Mouse (Mus musculus) CH12.LX (cell line): ENCODE measurements at regions not wholly inside any gene's neighbourhood (a gene's known extent, or its start where the extent isn't known, plus 50 kb on each side); places are given as distances from the start of the nearest gene placed in this dataset.

Experiments used
- DNase-seq: peaks from one replicate; pipeline ENCODE4 v3.0.0-alpha.2; 2013; ENCODE audit errors: extremely low read depth
- H3K27ac ChIP-seq: 2 replicates; pipeline ENCODE4 v1.5.1; 2012; ENCODE audit warnings: low read depth, mild to moderate bottlenecking, control low read depth, moderate library complexity; ENCODE audit not compliant: insufficient read depth
- H3K27me3 ChIP-seq: replicated peaks from 2 replicates; pipeline ENCODE3; 2012; ENCODE audit warnings: inconsistent platforms
- H3K36me3 ChIP-seq, 2 experiments: replicated peaks in 1 of 2; 2 replicates each; pipeline versions ENCODE3 to v1.6.1; 2012; ENCODE audit warnings: inconsistent platforms in 1 of 2, low read length in 1 of 2, mild to moderate bottlenecking in 1 of 2, mixed read lengths in 1 of 2, moderate library complexity in 1 of 2; ENCODE audit not compliant: control insufficient read depth in 1 of 2, insufficient read depth in 1 of 2
- H3K4me1 ChIP-seq, 2 experiments: 2 replicates each; pipeline ENCODE4 v1.6.1; 2012; ENCODE audit warnings: inconsistent platforms in 1 of 2, moderate library complexity in 1 of 2; ENCODE audit not compliant: insufficient read depth in 2 of 2, control insufficient read depth in 1 of 2
- H3K4me2 ChIP-seq: 2 replicates; pipeline ENCODE4 v1.6.1; 2012; ENCODE audit warnings: low read depth, mild to moderate bottlenecking, control low read depth; ENCODE audit not compliant: poor library complexity, insufficient read depth, severe bottlenecking
- H3K4me3 ChIP-seq, 3 experiments: fragments of 150-350 bp in 1 of 3; sonication (generic) in 1 of 3; replicated peaks in 1 of 3; 2 replicates each; pipeline versions ENCODE3 to v1.5.1; 2011 to 2012; ENCODE audit warnings: low read depth in 2 of 3, low read length in 2 of 3, mild to moderate bottlenecking in 2 of 3, moderate library complexity in 2 of 3, control low read depth in 1 of 3, improper control_type of control experiment in 1 of 3, inconsistent platforms in 1 of 3, mixed read lengths in 1 of 3; ENCODE audit not compliant: poor library complexity in 1 of 3
- H3K79me2 ChIP-seq: replicated peaks from 2 replicates; pipeline ENCODE4 v1.6.1; 2012; ENCODE audit warnings: mild to moderate bottlenecking, moderate library complexity; ENCODE audit not compliant: control insufficient read depth, poor library complexity, insufficient read depth, severe bottlenecking; ENCODE audit errors: extremely low read depth
- H3K9ac ChIP-seq: 2 replicates; pipeline ENCODE4 v1.6.1; 2012; ENCODE audit warnings: low read depth, mild to moderate bottlenecking, control low read depth, moderate library complexity; ENCODE audit not compliant: insufficient read depth
- H3K9me3 ChIP-seq: replicated peaks from 2 replicates; pipeline ENCODE3; 2012; ENCODE audit warnings: low read length, inconsistent platforms, mixed read lengths
- BHLHE40 ChIP-seq: IDR thresholded peaks from 2 replicates; pipeline ENCODE4 v1.6.1; 2011; ENCODE audit warnings: mild to moderate bottlenecking, low read depth, low read length, improper control_type of control experiment
- CHD1 ChIP-seq: IDR thresholded peaks from 2 replicates; pipeline ENCODE4 v1.6.1; 2012; ENCODE audit warnings: low read depth, low read length, improper control_type of control experiment, inconsistent platforms
- CTCF ChIP-seq, 2 experiments: IDR thresholded peaks in 1 of 2; conservative IDR thresholded peaks in 1 of 2; 2 replicates each; pipeline ENCODE4 v1.5.1; 2011 to 2012; ENCODE audit warnings: low read depth in 2 of 2, low read length in 2 of 2, improper control_type of control experiment in 1 of 2, inconsistent platforms in 1 of 2, mild to moderate bottlenecking in 1 of 2, moderate library complexity in 1 of 2
- E2F4 ChIP-seq: IDR thresholded peaks from 2 replicates; pipeline ENCODE4 v1.6.1; 2011; ENCODE audit warnings: low read depth, low read length, improper control_type of control experiment; ENCODE audit not compliant: insufficient replicate concordance
- ELF1 ChIP-seq: IDR thresholded peaks from 2 replicates; pipeline ENCODE4 v1.6.1; 2014; ENCODE audit warnings: low read depth, mild to moderate bottlenecking, inconsistent platforms, low read length, improper control_type of control experiment
- IRF4 ChIP-seq: IDR thresholded peaks from 2 replicates; pipeline ENCODE4 v1.6.1; 2014; ENCODE audit warnings: low read depth, mild to moderate bottlenecking, inconsistent platforms, low read length, improper control_type of control experiment
- KAT2A ChIP-seq: IDR thresholded peaks from 2 replicates; pipeline ENCODE4 v1.6.1; 2012; ENCODE audit warnings: low read length, improper control_type of control experiment, inconsistent platforms; ENCODE audit not compliant: insufficient replicate concordance
- MAFK ChIP-seq: IDR thresholded peaks from 2 replicates; pipeline ENCODE4 v1.6.1; 2011; ENCODE audit warnings: low read length, improper control_type of control experiment; ENCODE audit not compliant: insufficient replicate concordance
- MAX ChIP-seq: IDR thresholded peaks from 2 replicates; pipeline ENCODE4 v1.6.1; 2011; ENCODE audit warnings: low read length, improper control_type of control experiment
- MAZ ChIP-seq: IDR thresholded peaks from 2 replicates; pipeline ENCODE4 v1.6.1; 2012; ENCODE audit warnings: low read depth, mild to moderate bottlenecking, inconsistent platforms, low read length, improper control_type of control experiment, moderate library complexity
- MEF2A ChIP-seq: IDR thresholded peaks from 2 replicates; pipeline ENCODE4 v1.6.1; 2014; ENCODE audit warnings: low read depth, mild to moderate bottlenecking, inconsistent platforms, low read length, improper control_type of control experiment, borderline replicate concordance
- NELFE ChIP-seq: IDR thresholded peaks from 2 replicates; pipeline ENCODE4 v1.6.1; 2011; ENCODE audit warnings: low read depth, low read length, improper control_type of control experiment
- NRF1 ChIP-seq: IDR thresholded peaks from 2 replicates; pipeline ENCODE4 v1.6.1; 2014; ENCODE audit warnings: low read depth, mild to moderate bottlenecking, inconsistent platforms, low read length, improper control_type of control experiment, moderate library complexity
- POLR2A ChIP-seq: IDR thresholded peaks from 2 replicates; pipeline ENCODE4 v1.6.1; 2011; ENCODE audit warnings: low read depth, mild to moderate bottlenecking, improper control_type of control experiment, low read length
- RAD21 ChIP-seq: IDR thresholded peaks from 2 replicates; pipeline ENCODE4 v1.6.1; 2011; ENCODE audit warnings: low read depth, mild to moderate bottlenecking, low read length, improper control_type of control experiment, moderate library complexity
- RCOR1 ChIP-seq: conservative IDR thresholded peaks from 2 replicates; pipeline ENCODE4 v1.6.1; 2012; ENCODE audit warnings: low read depth, mild to moderate bottlenecking, inconsistent platforms, low read length, improper control_type of control experiment
- SMC3 ChIP-seq: IDR thresholded peaks from 2 replicates; pipeline ENCODE4 v1.6.1; 2011; ENCODE audit warnings: low read depth, low read length, improper control_type of control experiment
- TBP ChIP-seq: conservative IDR thresholded peaks from 2 replicates; pipeline ENCODE4 v1.6.1; 2011; ENCODE audit warnings: low read depth, low read length, improper control_type of control experiment
- TCF12 ChIP-seq: IDR thresholded peaks from 2 replicates; pipeline ENCODE4 v1.6.1; 2014; ENCODE audit warnings: low read depth, mild to moderate bottlenecking, inconsistent platforms, low read length, improper control_type of control experiment
- USF1 ChIP-seq: IDR thresholded peaks from 2 replicates; pipeline ENCODE4 v1.6.1; 2014; ENCODE audit warnings: low read depth, mild to moderate bottlenecking, inconsistent platforms, low read length, improper control_type of control experiment
- USF2 ChIP-seq: conservative IDR thresholded peaks from 2 replicates; pipeline ENCODE4 v1.6.1; 2011; ENCODE audit warnings: low read depth, low read length, improper control_type of control experiment
- ZC3H11A ChIP-seq: IDR thresholded peaks from 2 replicates; pipeline ENCODE4 v1.6.1; 2012; ENCODE audit warnings: low read depth, mild to moderate bottlenecking, inconsistent platforms, low read length, improper control_type of control experiment
- ZNF384 ChIP-seq: IDR thresholded peaks from 2 replicates; pipeline ENCODE4 v1.6.1; 2012; ENCODE audit warnings: low read depth, low read length, improper control_type of control experiment, inconsistent platforms
- dilution Hi-C: fragments of 300-500 bp; cut with MboI; formaldehyde crosslinking; loops from 2 replicates; pipeline ENCODE4 v1.14.3; 2020; ENCODE audit warnings: low sequenced_read_pairs; ENCODE audit not compliant: extremely low pct_unique_long_range_greater_than_20kb, extremely low pct_ligation_motif_present
- in situ Hi-C: fragments of 300-500 bp; cut with MboI; formaldehyde crosslinking; loops from 3 replicates; pipeline ENCODE4 v1.14.3; 2019; ENCODE audit warnings: low sequenced_read_pairs, low pct_ligation_motif_present, low pct_unique_long_range_greater_than_20kb, mixed read lengths

DNA sequence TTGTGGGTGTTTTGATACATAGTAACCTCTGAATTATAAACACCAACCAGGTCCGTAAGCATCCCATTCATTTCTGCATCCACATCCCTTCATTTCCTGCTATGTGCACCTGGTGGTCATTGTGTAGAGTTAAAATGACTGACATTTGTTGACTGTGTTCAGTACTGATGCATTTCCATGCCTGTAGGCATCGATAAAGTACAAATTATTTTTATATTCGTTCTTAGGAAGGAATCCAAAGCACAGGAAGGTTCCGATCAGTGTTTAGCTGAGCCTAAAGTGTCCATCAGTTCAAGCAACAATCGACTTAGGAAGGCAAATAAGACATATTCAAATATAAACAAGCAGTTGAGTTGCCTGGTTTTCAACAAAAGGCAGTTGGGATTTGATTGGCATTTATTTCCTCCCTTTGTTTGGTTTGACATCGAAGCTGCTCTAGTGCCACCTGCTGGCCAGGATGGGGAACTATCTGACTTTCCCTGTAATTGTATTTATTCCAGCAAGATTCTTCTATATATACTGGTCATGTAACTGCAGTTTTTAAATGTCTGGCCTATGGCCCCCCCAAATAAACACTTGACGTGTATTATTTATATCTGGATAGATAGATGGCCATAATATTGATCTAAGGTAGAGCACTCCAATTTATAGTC is 64.6 kb upstream of the Osbpl8 start:
- Histone ChIP-seq H3K9ac (no peak overlapping the region), H3K9me3 (no peaks in the 10 kb centered on the region), H3K36me3 (no peaks in the 10 kb centered on the region), H3K4me3 (no peak overlapping the region), H3K4me2 (no peak overlapping the region), H3K79me2 (no peaks in the 10 kb centered on the region), H3K4me1 (peaks cover 0 to 19% of the 10 kb centered on the region in 2 experiments; a peak in 2 of 4 replicates), H3K27ac (no peak overlapping the region), H3K27me3 (peaks cover 1% of the 10 kb centered on the region)
- DNase-seq = peak; percentile 65
- in situ Hi-C loops = loop anchor here (10.0 to 25.0 kb wide), 2 partner anchors 305 to 537 kb away; no protein-coding TSS in a partner anchor
- TF ChIP-seq MAZ = 0 out of 2 replicates have a peak, but pooled peaks have one; percentile 29
- no peak for TF ChIP-seq E2F4
- peak; percentile 92 for TF ChIP-seq RAD21
- no peak for TF ChIP-seq MAX
- TF ChIP-seq NELFE = peak; percentile 25; the same call in 1 of the 2 replicates
- TF ChIP-seq RCOR1 = no peak
- TF ChIP-seq SMC3 = peak; percentile 91
- peak; percentile 85 to 93 for TF ChIP-seq CTCF (conservative IDR thresholded peaks at IDR 0.05 in 1 of 2, IDR thresholded peaks at IDR 0.05 in 1 of 2; ENCODE audit: low read depth in 2 of 2, low read length in 2 of 2)
- TF ChIP-seq ZC3H11A = peak; percentile 56
- no peak for TF ChIP-seq CHD1
- dilution Hi-C loops = no loop called here

DNA sequence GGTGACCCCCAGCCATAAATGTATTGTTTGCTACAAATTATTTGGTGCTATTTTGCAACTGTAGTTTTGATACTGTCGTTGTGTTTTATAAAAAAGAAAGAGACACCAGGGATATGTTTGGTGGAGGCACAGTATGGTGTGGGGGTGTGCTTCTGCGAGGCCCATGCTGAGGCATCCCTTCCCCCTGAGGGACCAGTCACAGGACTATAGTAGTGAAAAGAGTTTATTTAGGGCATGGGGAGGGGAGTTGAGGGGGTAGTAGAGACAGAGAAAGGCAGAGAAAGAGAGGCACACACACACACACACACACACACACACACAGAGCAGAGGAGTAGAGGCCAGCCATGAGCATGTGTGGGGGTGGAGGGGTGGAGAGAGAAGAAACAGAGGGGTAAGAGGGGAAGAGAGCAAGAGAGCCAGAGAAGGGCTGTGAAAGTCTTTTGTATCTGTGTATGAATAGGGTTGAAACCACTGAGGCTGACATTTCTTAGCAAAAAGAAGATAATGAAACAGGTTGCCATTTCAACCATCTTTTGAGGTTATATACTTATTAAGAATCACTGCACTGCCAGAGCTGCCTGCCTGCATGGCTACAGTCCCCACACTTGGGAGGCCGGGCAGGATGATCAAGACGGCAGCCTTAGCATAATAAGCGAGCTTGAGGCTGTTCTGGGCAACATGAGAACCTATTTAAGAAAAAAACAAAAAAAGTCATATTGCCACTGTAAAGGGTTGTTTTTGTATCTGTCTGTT is 65.3 kb upstream of the Osbpl8 start:
- dilution Hi-C loops = no loop called here
- Histone ChIP-seq H3K4me2 (no peak overlapping the region), H3K36me3 (no peaks in the 10 kb centered on the region), H3K27me3 (no peaks in the 10 kb centered on the region), H3K4me3 (no peak overlapping the region), H3K9me3 (no peaks in the 10 kb centered on the region), H3K27ac (no peak overlapping the region), H3K4me1 (peaks cover 0 to 19% of the 10 kb centered on the region in 2 experiments; a peak in 2 of 4 replicates), H3K9ac (no peak overlapping the region), H3K79me2 (no peaks in the 10 kb centered on the region)
- TF ChIP-seq MAX (no peak), TCF12 (no peak), BHLHE40 (no peak), IRF4 (no peak), CTCF (conservative IDR thresholded peaks at IDR 0.05 in 1 of 2, IDR thresholded peaks at IDR 0.05 in 1 of 2; ENCODE audit: low read depth in 2 of 2, low read length in 2 of 2) (no peak), ELF1 (no peak), USF2 (no peak), ZNF384 (no peak), MEF2A (no peak), CHD1 (no peak), USF1 (no peak), ZC3H11A (no peak), KAT2A (no peak), MAFK (no peak), TBP (no peak), POLR2A (no peak), NRF1 (no peak)
- in situ Hi-C loops = loop anchor here (10.0 kb wide), 1 partner anchor 304 kb away; no protein-coding TSS in a partner anchor
- DNase-seq = no peak
